ENCODE assay signal across 8 mouse cellular contexts in genomic region chr6:49213581-49214085, GRCm38 (mm10). TPM values are rescaled to one million over a fixed set of nuclear protein-coding genes. Genes with fewer than 3 reads are reported as not detected.
DNase-seq lines count a peak whose midpoint lies in the region; ATAC-seq and TF ChIP-seq lines count a peak whose summit lies in the region.

No protein-coding gene starts in this region.

- H3K4me2 ChIP-seq in forebrain, embryonic 14.5 days (ENCODE audit: low read length) = peak overlapping the region; percentile 95
- peak overlapping the region; percentile 78 for H3K4me2 ChIP-seq in intestine, embryonic 16.5 days (ENCODE audit: low read depth, low read length)

- TF ChIP-seq CTCF in testis, adult 2 months (IDR thresholded peaks at IDR 0.05; ENCODE audit: control insufficient read depth, insufficient read depth, insufficient replicate concordance, low read depth, low read length) = no peak

- H3K27me3 ChIP-seq in heart, embryonic 10.5 days (ENCODE audit: insufficient read depth, poor library complexity, severe bottlenecking) = no peaks in the 10 kb centered on the region
- H3K27me3 ChIP-seq in forebrain, embryonic 14.5 days (replicated peaks; ENCODE audit: control insufficient read depth, insufficient read depth, low read length) = no peaks in the 10 kb centered on the region
- H3K27me3 ChIP-seq in intestine, embryonic 16.5 days (replicated peaks; ENCODE audit: control insufficient read depth, insufficient read depth, low read length) = no peaks in the 10 kb centered on the region
- no peaks in the 10 kb centered on the region for H3K27me3 ChIP-seq in testis, adult 2 months (ENCODE audit: control insufficient read depth, insufficient read depth, low read length)

- TF ChIP-seq POLR2A in testis, adult 2 months (IDR thresholded peaks at IDR 0.05; ENCODE audit: control insufficient read depth, low read depth, low read length) = no peak; the same call in 1 of the 2 replicates

- H3K9ac ChIP-seq in forebrain, embryonic 14.5 days (ENCODE audit: low read length) = peak overlapping the region; percentile 98
- H3K9ac ChIP-seq in intestine, embryonic 16.5 days (ENCODE audit: low read depth, low read length) = peak overlapping the region; percentile 98

- no peaks in the 10 kb centered on the region for H3K9me3 ChIP-seq in heart, embryonic 10.5 days
- no peaks in the 10 kb centered on the region for H3K9me3 ChIP-seq in forebrain, embryonic 14.5 days (replicated peaks; ENCODE audit: control insufficient read depth, low read length)
- H3K9me3 ChIP-seq in intestine, embryonic 16.5 days (ENCODE audit: control insufficient read depth, low read length) = no peaks in the 10 kb centered on the region

- H3K79me2 ChIP-seq in macrophage (ENCODE audit: inconsistent target) = no peaks in the 10 kb centered on the region

- DNase-seq in heart, embryonic 10.5 days (ENCODE audit: low spot score) = peak; percentile 81
- no peak for DNase-seq in heart, adult 9 months (ENCODE audit: low spot score in 2 of 2)
- peak; percentile 65 for DNase-seq in NIH3T3 (ENCODE audit: low read depth)
- DNase-seq in forebrain, embryonic 14.5 days (ENCODE audit: low spot score) = peak; percentile 46
- DNase-seq in layer of hippocampus, adult 8-10 months (ENCODE audit: low spot score in 2 of 2) = no peak

- peak overlapping the region; percentile 99 for H3K4me3 ChIP-seq in heart, embryonic 10.5 days
- H3K4me3 ChIP-seq in forebrain, embryonic 14.5 days (ENCODE audit: low read depth, low read length) = peak overlapping the region; percentile 97
- peak overlapping the region; percentile 97 for H3K4me3 ChIP-seq in intestine, embryonic 16.5 days (ENCODE audit: low read length)
- peak overlapping the region; percentile 7; the same call in 1 of the 2 replicates for H3K4me3 ChIP-seq in macrophage (ENCODE audit: inconsistent target)
- H3K4me3 ChIP-seq in testis, adult 2 months (ENCODE audit: control insufficient read depth, low read depth, low read length) = peak overlapping the region; percentile 86

- peaks cover 4% of the 10 kb centered on the region; the same call in 1 of the 2 replicates for H3K36me3 ChIP-seq in heart, embryonic 10.5 days
- peaks cover 4% of the 10 kb centered on the region; the same call in 1 of the 2 replicates for H3K36me3 ChIP-seq in forebrain, embryonic 14.5 days (ENCODE audit: control insufficient read depth, insufficient read depth, low read length)
- H3K36me3 ChIP-seq in intestine, embryonic 16.5 days (ENCODE audit: control insufficient read depth, insufficient read depth, low read length) = no peaks in the 10 kb centered on the region
- H3K36me3 ChIP-seq in macrophage (ENCODE audit: inconsistent target) = no peaks in the 10 kb centered on the region
- H3K36me3 ChIP-seq in testis, adult 2 months (ENCODE audit: control insufficient read depth, insufficient read depth, low read length) = no peaks in the 10 kb centered on the region

- under 1% methylated on average over 45 of the region's 50 CpGs for WGBS in heart, embryonic 10.5 days
- WGBS in forebrain, embryonic 14.5 days = 1% methylated on average over 22 of the region's 50 CpGs
- WGBS in intestine, embryonic 16.5 days = 1% methylated on average over 46 of the region's 50 CpGs
- 12% methylated on average over 47 of the region's 50 CpGs for WGBS in macrophage (ENCODE audit: missing documents)

- H3K27ac ChIP-seq in heart, embryonic 10.5 days = peak overlapping the region; percentile 99
- peak overlapping the region; percentile 98 for H3K27ac ChIP-seq in forebrain, embryonic 14.5 days (ENCODE audit: low read depth, low read length)
- peak overlapping the region; percentile 100 for H3K27ac ChIP-seq in intestine, embryonic 16.5 days (ENCODE audit: low read length)
- no peak overlapping the region for H3K27ac ChIP-seq in macrophage
- peak overlapping the region; percentile 84 for H3K27ac ChIP-seq in testis, adult 2 months (ENCODE audit: control insufficient read depth, insufficient read depth, low read depth, low read length)

- H3K4me1 ChIP-seq in heart, embryonic 10.5 days = peaks cover 42% of the 10 kb centered on the region
- peaks cover 23% of the 10 kb centered on the region for H3K4me1 ChIP-seq in forebrain, embryonic 14.5 days (ENCODE audit: control insufficient read depth, insufficient read depth, low read length)
- H3K4me1 ChIP-seq in intestine, embryonic 16.5 days (ENCODE audit: control insufficient read depth, insufficient read depth, low read length) = peaks cover 27% of the 10 kb centered on the region
- peaks cover 12% of the 10 kb centered on the region for H3K4me1 ChIP-seq in testis, adult 2 months (ENCODE audit: control insufficient read depth, insufficient read depth, low read length)

- no peak for ATAC-seq in forebrain, embryonic 14.5 days
- no peak for ATAC-seq in intestine, embryonic 16.5 days

RNA-seq across cellular contexts. Expression of gene Igf2bp3, which starts 1.1 kb away (rescaled TPM):
- polyA plus RNA-seq in heart, embryonic 10.5 days (2016; fragmentation: Nextera tagmentation; extraction: Ambion mirVana) = 80.6 and 96.1 TPM in 2 replicates
- 30.6 and 32.9 TPM in 2 replicates for polyA plus RNA-seq in forebrain, embryonic 14.5 days (2014; fragmentation: Nextera tagmentation; extraction: Ambion mirVana)
- 78.7 and 81.9 TPM in 2 replicates for polyA plus RNA-seq in intestine, embryonic 16.5 days (2015; fragmentation: Nextera tagmentation; extraction: Ambion mirVana)
- total RNA-seq in macrophage (2018; cell fraction: chromatin; rRNA removed) = 10 to 100 TPM in 14 of 26 experiments, 1 to 10 TPM in 12; 4.0 to 47.6 (median 10.5) TPM
- 1 to 10 TPM; 1.7 to 4.1 (median 2.9) TPM for total RNA-seq in macrophage (2018; cell fraction: cytosol; rRNA removed)
- total RNA-seq in macrophage (2018; cell fraction: nucleus; rRNA removed) = 10 to 100 TPM in 2 of 26 experiments, 1 to 10 TPM in 24; 1.8 to 18.5 (median 3.6) TPM
- polyA plus RNA-seq in macrophage (2018) = 1.4 to 4.0 TPM (median 3.2 TPM) in 3 replicates
- polyA plus RNA-seq in testis, adult 2 months (2012; rRNA removed) = 68.9 and 76.0 TPM in 2 replicates
- total RNA-seq in layer of hippocampus, adult 8-10 months (2022) = not detected

RNA-seq across cellular contexts. Expression of gene Tra2a, which starts 50.2 kb away (rescaled TPM):
- polyA plus RNA-seq in heart, embryonic 10.5 days (2016; fragmentation: Nextera tagmentation; extraction: Ambion mirVana) = 63.9 and 87.2 TPM in 2 replicates
- polyA plus RNA-seq in forebrain, embryonic 14.5 days (2014; fragmentation: Nextera tagmentation; extraction: Ambion mirVana) = 76.3 and 84.1 TPM in 2 replicates
- 68.7 and 71.3 TPM in 2 replicates for polyA plus RNA-seq in intestine, embryonic 16.5 days (2015; fragmentation: Nextera tagmentation; extraction: Ambion mirVana)
- 100 to 1,000 TPM; 226 to 536 (median 306) TPM for total RNA-seq in macrophage (2018; cell fraction: chromatin; rRNA removed)
- 10 to 100 TPM; 27.4 to 80.5 (median 43.0) TPM for total RNA-seq in macrophage (2018; cell fraction: cytosol; rRNA removed)
- 100 to 1,000 TPM; 175 to 729 (median 290) TPM for total RNA-seq in macrophage (2018; cell fraction: nucleus; rRNA removed)
- 54.9 to 74.0 TPM (median 70.4 TPM) in 3 replicates for polyA plus RNA-seq in macrophage (2018)
- 36.2 and 45.4 TPM in 2 replicates for polyA plus RNA-seq in testis, adult 2 months (2012; rRNA removed)
- total RNA-seq in layer of hippocampus, adult 8-10 months (2022) = 100 to 1,000 TPM in 1 of 4 experiments, 10 to 100 TPM in 3; 54.1 to 108 (median 82.0) TPM

Comparison
In these comparisons a context has a peak if more than half of its experiments do, and no peak if none do; other contexts are left out.
1. DNase-seq: peak in heart, embryonic 10.5 days (single experiment), NIH3T3 (single experiment) and forebrain, embryonic 14.5 days (single experiment); none in heart, adult 9 months (0 of 2) and layer of hippocampus, adult 8-10 months (0 of 2).
2. H3K4me3 ChIP-seq: peak in every context shown above with its lines; median percentile 99 in heart, embryonic 10.5 days; 97 in forebrain, embryonic 14.5 days; 97 in intestine, embryonic 16.5 days; 86 in testis, adult 2 months; 7 in macrophage.